Mouse (Mus musculus) frontal cortex, adult 2 months (tissue): ENCODE measurements around the gene Tap1. TPM values are rescaled to one million over a fixed set of nuclear protein-coding genes. Genes with fewer than 3 reads are reported as not detected.
"Not testable (repeated sequence)": the region's sequence is repeated elsewhere in the genome, so short reads cannot be mapped to it uniquely, and the experiment has no call there.

Source experiments
- DNase-seq, 2 experiments: peaks; one replicate each; pipeline ENCODE4 v3.0.0; 2022; ENCODE audit warnings: low spot score in 1 of 2; ENCODE audit errors: extremely low spot score in 1 of 2
- polyA plus RNA-seq: library from polyadenylated mRNA; depleted of rRNA; stranded (reverse); fragments of >200 nt; gene quantifications from 2 replicates; pipeline ENCODE4 v1.2.3, GENCODE M21; 2012

The Tap1 gene
- polyA plus RNA-seq, 1 experiment: 4.1 TPM

DNA sequence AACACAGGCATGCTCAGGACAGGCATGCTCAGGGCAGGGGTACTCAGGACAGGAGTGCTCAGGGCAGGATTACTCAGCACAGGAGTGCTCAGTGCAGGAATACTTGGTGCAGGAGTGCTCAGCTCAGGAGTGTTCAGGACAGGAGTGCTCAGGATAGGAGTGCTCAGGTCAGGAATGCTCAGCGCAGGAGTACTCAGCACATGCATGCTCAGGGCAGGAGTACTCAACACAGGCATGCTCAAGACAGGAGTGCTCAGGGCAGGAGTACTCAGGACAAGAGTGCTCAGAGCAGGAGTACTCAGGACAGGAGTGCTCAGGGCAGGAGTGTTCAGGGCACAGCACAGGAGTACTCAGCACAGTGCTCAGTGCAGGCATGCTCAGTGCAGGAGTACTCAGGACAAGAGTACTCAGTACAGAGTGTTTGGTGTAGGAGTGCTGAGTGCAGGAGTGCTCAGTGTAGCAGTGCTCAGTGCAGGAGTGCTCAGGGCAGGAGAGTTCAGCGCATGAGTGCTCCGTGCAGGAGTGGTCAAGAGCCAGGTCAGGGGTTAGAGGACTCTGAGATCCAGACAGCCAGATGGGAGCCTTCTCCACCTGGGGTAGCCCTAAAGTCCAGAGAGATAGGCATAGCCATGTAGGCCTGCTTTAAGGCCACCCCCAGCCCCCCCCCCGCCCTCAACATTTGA, 15.5 kb downstream of the Tap1 start:
- DNase-seq: no peak

DNA sequence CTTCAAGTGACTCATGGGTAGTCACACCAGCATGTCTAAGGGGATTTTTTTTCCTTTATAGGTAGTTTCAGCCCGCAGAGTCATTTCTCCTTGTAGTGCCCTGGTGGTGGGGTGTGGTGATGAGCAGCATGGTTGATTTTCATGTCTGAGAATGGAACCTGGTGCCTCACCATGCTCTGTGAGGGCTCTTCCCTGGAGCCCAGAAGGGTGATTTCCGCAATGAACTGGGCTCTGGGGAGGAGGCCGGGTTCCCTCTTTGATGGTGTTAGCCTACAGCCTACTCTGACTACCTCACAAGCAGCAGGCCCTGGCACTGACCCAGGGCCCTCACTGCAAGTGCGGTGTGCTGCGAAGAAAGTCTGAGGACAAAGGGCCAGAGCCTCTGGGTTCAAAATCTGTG, 16.1 kb downstream of the Tap1 start, which contains the start of gene Tap2:
Gene Tap2 (plus strand): TSS at position 84 of the 400 bp plus-strand sequence.
- no peak for DNase-seq

DNA sequence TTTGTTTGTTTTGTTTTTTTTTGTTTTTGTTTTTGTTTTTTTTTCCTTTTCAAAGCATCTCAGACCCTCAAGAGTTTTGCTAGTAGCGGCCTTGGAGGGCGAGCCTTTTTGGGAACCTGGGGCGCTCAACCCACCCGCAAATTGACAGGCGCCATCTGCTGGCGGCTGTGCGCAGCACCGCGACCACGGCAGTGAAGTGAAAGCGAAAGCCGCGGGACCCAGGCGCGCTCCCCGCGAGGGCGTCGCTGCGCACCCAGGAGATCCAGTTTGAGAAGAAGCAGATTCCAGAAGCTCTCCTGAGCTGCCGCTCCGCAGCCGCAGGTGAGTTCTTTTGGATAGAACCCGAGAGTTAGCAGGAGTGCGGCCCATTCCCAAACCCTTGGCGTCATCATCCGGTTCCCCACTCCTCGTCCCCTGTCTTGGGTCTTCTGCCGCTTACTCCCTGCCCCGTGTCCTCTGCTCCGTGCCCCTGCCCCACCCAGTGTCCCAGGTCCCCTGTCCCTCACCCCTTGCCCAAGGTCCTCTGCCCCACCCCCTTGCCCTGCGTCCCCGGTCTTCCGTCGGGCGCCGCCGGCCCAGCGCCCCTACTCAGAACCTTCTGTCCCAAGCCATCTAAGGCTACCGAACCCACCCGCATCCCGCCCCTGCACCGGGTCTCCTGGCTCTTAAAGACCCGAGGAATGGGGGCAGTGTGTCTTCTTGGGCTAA, 17.1 kb downstream of the Tap1 start:
- DNase-seq: peak in 1 of 2 experiments; percentile 92

GRCm38 (mm10) chr17:34205021-34205745, 17.8 kb downstream of the Tap1 start:
- DNase-seq: no peak

DNA sequence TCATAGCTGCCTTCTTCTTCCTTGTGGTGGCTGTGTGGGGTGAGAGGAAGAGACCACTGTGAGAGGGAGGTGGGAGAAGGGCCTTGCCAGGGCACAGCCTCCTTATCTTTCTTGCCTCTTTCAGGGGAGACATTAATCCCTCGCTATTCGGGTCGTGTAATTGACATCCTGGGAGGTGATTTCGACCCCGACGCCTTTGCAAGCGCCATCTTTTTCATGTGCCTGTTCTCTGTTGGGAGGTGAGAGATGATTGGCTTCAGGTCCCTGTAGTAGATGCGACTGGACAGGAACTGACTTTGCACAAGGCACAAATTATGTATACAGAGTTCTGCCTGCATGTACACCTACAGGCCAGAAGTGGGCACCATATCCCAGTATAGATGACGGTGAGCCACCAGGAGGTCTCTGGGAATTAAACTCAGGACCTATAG, 18.4 kb downstream of the Tap1 start:
- peak in 1 of 2 experiments; percentile 27 for DNase-seq

- no peak for DNase-seq
These were observed 19.4 kb downstream of the Tap1 start for GRCm38 (mm10) chr17:34206731-34207130.

- DNase-seq: no peak
These were observed 20.1 kb downstream of the Tap1 start for GRCm38 (mm10) chr17:34207456-34207855.

GRCm38 (mm10) chr17:34207866-34208265, 20.5 kb downstream of the Tap1 start:
- DNase-seq: no peak

GRCm38 (mm10) chr17:34208421-34208820, 21.1 kb downstream of the Tap1 start:
- no peak for DNase-seq

GRCm38 (mm10) chr17:34209680-34210079, 22.3 kb downstream of the Tap1 start:
- DNase-seq: no peak

DNA sequence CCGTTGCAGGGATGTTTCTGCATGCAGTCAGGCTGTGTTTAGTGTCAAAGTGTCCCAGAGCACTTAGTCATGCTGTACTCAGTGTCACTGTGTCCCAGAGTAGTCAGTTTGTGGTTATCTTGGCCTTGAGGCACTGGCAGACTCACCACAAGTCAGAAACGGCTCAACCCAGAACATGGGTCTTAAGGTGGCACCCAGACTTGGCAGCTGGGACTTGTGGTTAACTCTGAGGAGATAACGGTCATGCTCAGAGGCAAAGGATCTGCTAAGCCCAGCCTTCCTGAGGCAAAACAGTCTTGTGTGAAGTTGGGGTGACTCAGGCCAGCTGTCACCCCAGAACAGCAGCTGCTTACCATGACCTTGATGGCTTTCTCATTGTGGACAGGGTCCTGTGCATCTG, 23.2 kb downstream of the Tap1 start:
- no peak for DNase-seq

DNA sequence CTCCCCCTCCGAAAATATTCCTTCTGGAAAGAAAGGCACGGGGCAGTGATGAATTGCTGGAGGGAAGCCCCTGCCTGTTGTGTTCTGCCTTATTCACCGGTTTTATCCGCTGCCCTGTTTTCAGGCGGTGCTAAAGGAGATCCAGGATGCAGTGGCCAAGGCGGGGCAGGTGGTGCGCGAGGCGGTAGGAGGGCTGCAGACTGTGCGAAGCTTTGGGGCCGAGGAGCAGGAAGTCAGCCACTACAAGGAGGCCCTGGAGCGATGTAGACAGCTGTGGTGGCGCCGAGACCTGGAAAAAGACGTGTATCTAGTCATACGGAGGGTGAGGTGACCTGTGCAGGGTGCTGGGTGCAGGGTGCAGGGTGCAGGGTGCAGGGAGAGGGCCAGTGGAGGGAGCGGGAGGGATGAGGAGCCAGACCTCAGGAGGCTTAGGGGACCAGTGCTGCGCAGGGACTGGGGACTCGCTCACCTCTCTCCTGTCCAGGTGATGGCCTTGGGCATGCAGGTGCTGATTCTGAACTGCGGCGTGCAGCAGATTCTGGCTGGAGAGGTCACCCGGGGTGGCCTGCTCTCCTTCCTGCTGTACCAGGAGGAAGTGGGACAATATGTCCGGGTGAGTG, 24.5 kb downstream of the Tap1 start:
- no peak for DNase-seq

DNA sequence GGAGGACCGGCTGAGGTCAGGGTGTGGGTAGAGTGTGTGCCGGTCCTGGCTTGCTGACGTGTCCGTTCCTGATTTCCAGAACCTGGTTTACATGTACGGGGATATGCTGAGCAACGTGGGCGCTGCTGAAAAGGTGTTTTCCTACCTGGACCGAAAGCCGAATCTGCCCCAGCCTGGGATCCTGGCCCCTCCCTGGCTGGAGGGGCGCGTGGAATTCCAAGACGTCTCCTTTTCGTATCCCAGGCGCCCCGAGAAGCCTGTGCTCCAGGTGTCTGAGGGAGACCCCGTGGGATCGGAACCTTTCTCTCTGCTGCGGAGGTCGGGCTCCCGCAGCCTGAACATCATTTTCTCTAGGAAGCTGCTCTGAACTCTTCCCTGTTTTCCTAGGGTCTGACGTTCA, 26.6 kb downstream of the Tap1 start:
- no peak for DNase-seq

DNA sequence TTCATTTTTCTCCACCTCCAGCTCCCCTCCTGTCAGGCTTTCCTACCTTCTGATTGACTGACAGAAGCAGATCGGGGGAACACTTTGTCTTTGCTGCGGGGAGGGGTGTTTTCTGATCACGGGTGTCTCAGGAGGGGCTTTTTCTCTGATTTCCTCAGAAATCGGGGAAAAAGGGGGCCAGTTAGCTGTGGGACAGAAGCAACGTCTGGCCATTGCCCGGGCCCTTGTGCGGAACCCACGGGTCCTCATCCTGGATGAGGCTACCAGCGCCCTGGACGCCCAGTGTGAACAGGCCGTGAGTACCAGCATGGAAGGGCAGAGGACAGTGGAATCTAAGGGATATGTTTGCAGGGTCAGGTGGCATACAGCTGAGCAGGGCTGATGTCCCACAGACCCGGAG, 27.8 kb downstream of the Tap1 start:
- DNase-seq: no peak

GRCm38 (mm10) chr17:34217216-34217928, 30.0 kb downstream of the Tap1 start:
- DNase-seq: no peak

DNA sequence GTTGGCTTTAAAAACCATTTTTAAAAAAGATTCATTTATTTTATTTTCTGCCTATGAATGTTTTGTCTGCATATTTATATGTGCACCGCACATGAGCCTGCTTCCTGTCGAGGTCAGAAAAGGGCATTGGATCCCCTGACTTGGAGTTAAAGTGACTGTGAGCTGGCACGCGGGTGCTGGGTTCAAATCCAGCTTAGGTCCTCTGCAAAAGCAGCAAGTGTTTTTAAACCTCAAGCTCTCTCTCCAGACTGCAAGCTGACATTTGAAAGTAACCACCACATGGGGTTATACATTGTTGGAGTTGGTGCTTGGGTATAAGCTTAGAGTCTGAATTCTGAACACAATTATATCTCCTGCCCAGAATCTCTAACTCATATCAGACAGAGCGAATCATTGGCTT, 30.6 kb downstream of the Tap1 start:
- DNase-seq: no peak

- DNase-seq: peak in 1 of 2 experiments; percentile 52
These were observed 31.3 kb downstream of the Tap1 start for GRCm38 (mm10) chr17:34218675-34219074.

DNA sequence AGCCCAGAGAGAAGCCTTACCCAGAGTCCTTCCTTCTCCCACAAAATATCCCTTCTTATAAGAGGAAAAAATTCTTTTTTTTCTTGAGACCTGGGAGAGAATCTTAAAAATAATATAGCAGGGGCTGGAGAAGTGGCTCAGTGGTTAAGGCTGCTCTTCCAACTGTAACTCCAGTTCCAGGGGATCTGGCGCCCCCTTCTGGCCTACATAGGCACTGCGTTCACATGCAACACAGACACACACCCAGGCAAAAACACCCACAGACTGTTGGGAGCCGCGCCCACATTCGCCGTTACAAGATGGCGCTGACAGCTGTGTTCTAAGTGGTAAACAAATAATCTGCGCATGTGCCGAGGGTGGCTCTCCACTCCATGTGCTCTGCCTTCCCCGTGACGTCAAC, 31.7 kb downstream of the Tap1 start:
- DNase-seq: peak in 1 of 2 experiments; percentile 38

- peak; percentile 61 to 65 for DNase-seq
These were observed 32.4 kb downstream of the Tap1 start for GRCm38 (mm10) chr17:34219801-34220200.

DNA sequence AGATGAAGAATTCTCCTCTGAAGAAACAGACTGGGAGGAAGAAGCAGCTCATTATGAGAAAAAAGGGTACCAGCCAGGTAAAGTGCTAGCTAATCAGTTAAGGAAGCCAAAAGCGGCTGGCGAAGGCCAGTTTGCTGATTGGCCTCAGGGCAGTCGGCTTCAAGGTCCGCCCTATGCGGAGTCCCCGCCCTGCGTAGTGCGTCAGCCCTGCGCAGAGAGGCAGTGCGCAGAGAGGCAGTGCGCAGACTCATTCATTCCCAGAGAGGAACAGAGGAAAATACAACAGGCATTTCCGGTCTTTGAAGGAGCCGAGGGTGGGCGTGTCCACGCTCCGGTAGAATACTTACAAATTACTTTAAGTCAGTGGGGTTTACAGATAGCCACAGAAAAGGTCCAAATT, 33.0 kb downstream of the Tap1 start:
- not testable (repeated sequence) for DNase-seq
